Mouse (Mus musculus): ENCODE results near the gene 1700016D06Rik.

DNA sequence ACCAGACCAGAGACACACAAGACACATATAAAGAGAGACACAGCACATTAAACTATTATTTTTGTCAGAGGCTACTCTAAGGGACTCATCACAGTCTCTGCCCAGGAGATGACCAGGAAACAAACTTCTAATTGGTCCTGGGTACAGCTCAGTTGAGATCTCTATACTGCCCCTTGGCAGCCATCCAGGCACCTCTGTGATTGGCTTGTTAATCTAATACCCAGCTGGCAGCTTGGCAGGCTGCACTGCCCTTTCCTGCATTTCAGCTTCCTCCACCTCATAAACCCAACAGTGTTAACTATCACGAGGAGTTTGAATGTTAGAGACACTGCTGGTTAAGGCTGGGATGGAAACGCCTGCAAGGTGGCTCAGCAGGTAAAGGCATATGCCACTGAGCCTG lies 57.7 kb downstream of the 1700016D06Rik start:
- TF ChIP-seq CTCF (IDR thresholded peaks at IDR 0.05; ENCODE audit: low read depth) (no peak), EP300 (IDR thresholded peaks at IDR 0.05; ENCODE audit: low read depth) (no peak)
